Mouse (Mus musculus) limb, embryonic 13.5 days (tissue): Measurements from ENCODE around the gene Neu1. TPM values are rescaled to one million over a fixed set of nuclear protein-coding genes. Genes with fewer than 3 reads are reported as not detected.
A peak's percentile ranks its signal among the peaks of the same experiment; 100 is the strongest.
"Not testable (repeated sequence)": the region's sequence is repeated elsewhere in the genome, so short reads cannot be mapped to it uniquely, and the experiment has no call there.

Source experiments
- ATAC-seq: fragments of 200-750 bp; cut with Nextera tagmentation; 2 replicates; pipeline ENCODE4 v1.8.0; 2017; ENCODE audit warnings: low read depth, moderate number of reproducible peaks, moderate TSS enrichment; ENCODE audit not compliant: low FRiP score
- H3K27ac ChIP-seq: fragments of 300-500 bp; sonication (generic); 2 replicates; pipeline ENCODE4 v1.5.1; 2015; ENCODE audit warnings: inconsistent platforms, mild to moderate bottlenecking, moderate library complexity
- H3K27me3 ChIP-seq: fragments of 300-500 bp; sonication (generic); 2 replicates; pipeline ENCODE4 v1.6.1; 2015; ENCODE audit warnings: mild to moderate bottlenecking, inconsistent platforms
- H3K36me3 ChIP-seq: fragments of 300-500 bp; sonication (generic); 2 replicates; pipeline ENCODE4 v1.6.1; 2015; ENCODE audit warnings: inconsistent platforms, mild to moderate bottlenecking, moderate library complexity
- H3K4me1 ChIP-seq: fragments of 300-500 bp; sonication (generic); 2 replicates; pipeline ENCODE4 v1.6.1; 2015; ENCODE audit warnings: inconsistent platforms
- H3K4me2 ChIP-seq: fragments of 300-500 bp; sonication (generic); replicated peaks from 2 replicates; pipeline ENCODE4 v1.6.1; 2015; ENCODE audit warnings: inconsistent platforms, mild to moderate bottlenecking, moderate library complexity
- H3K4me3 ChIP-seq: fragments of 300-500 bp; sonication (generic); 2 replicates; pipeline ENCODE4 v1.5.1; 2015; ENCODE audit warnings: moderate library complexity, mild to moderate bottlenecking, inconsistent platforms
- H3K9ac ChIP-seq: fragments of 300-500 bp; sonication (generic); 2 replicates; pipeline ENCODE4 v1.6.1; 2015; ENCODE audit warnings: mild to moderate bottlenecking, inconsistent platforms
- H3K9me3 ChIP-seq: fragments of 300-500 bp; sonication (generic); 2 replicates; pipeline ENCODE4 v1.6.1; 2016; ENCODE audit warnings: inconsistent platforms
- WGBS: fragments of 180-500 bp; shearing (Covaris S2); methylation state at CpG from one replicate; pipeline ENCODE4 v1.1.7; 2015; 5-methylcytosine and 5-hydroxymethylcytosine counted together
- polyA plus RNA-seq: library from polyadenylated mRNA; unstranded; fragments of >200 nt; fragmentation: Nextera tagmentation; extraction: Ambion mirVana; gene quantifications from 2 replicates; pipeline ENCODE4 v1.2.1, GENCODE M21; 2015

Gene Neu1
- polyA plus RNA-seq, 1 experiment from 2014 or later: 20.0 TPM

GRCm38 (mm10) chr17:34952378-34953040 lies 21.5 kb downstream of the Neu1 start:
- no peaks in the 10 kb centered on the region for H3K9me3 ChIP-seq
- H3K4me2 ChIP-seq: peak overlapping the region; percentile 97
- peak overlapping the region; percentile 97 for H3K4me3 ChIP-seq
- under 1% methylated on average over 23 of the region's 23 CpGs for WGBS
- peak overlapping the region; percentile 94 for H3K27ac ChIP-seq
- peak; percentile 84 for ATAC-seq
- H3K4me1 ChIP-seq: peaks cover 13% of the 10 kb centered on the region
- peaks cover 24% of the 10 kb centered on the region for H3K27me3 ChIP-seq
- H3K36me3 ChIP-seq: peaks cover 19% of the 10 kb centered on the region
- peak overlapping the region; percentile 100 for H3K9ac ChIP-seq

GRCm38 (mm10) chr17:34953258-34953657 lies 22.2 kb downstream of the Neu1 start:
- Histone ChIP-seq H3K27me3 (peaks cover 24% of the 10 kb centered on the region), H3K9ac (no peak overlapping the region), H3K4me2 (no peak overlapping the region), H3K9me3 (no peaks in the 10 kb centered on the region), H3K36me3 (peaks cover 19% of the 10 kb centered on the region), H3K27ac (no peak overlapping the region), H3K4me3 (peak overlapping the region; percentile 97; the same call in 1 of the 2 replicates), H3K4me1 (peaks cover 13% of the 10 kb centered on the region)
- 89% methylated on average over 3 of the region's 3 CpGs for WGBS
- ATAC-seq: no peak

DNA sequence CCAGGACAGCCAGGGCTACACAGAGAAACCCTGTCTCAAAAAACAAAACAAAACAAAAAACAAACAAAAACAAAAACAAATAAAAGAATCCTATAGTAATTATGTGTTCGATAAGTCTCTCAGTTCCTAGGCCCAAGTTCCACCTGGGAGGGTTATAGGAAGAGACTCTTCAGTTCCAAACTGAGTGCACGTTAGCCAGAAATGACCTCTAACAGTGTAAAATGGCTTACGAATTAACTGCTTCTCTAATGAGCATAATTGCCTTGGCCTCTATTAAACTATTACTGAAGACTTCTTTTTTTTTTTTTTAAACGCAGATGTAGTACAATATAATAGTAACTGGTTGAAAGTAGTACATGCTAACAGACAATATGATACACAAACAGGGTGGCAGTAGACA lies 22.9 kb downstream of the Neu1 start:
- peaks cover 13% of the 10 kb centered on the region for H3K4me1 ChIP-seq
- peaks cover 19% of the 10 kb centered on the region for H3K36me3 ChIP-seq
- no peak overlapping the region for H3K9ac ChIP-seq
- no peaks in the 10 kb centered on the region for H3K9me3 ChIP-seq
- 91% methylated on average over 4 of the region's 4 CpGs for WGBS
- H3K27ac ChIP-seq: no peak overlapping the region
- no peak overlapping the region for H3K4me2 ChIP-seq
- H3K4me3 ChIP-seq: no peak overlapping the region
- peaks cover 24% of the 10 kb centered on the region for H3K27me3 ChIP-seq
- ATAC-seq: no peak

DNA sequence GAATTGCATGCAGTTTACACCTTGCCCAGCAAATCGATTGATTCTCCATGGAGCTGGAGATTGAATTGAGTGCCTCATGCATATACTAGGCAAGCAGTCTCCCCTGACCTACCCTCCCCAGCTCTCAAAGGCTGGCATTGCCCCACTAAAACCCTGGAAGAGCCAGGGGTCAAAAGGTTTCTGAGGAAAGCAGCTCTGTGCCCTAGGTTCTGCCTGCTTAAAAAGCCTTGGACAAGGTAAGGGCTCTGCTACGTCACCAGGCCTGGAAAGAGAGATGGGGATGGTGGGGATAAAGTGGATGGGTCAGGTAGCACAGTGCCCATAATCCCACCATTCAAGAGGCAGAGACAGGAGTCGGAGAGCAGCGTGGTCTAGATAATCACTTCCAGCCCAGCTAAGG lies 23.8 kb downstream of the Neu1 start:
- peaks cover 12% of the 10 kb centered on the region for H3K36me3 ChIP-seq
- no peak overlapping the region for H3K4me2 ChIP-seq
- H3K9me3 ChIP-seq: no peaks in the 10 kb centered on the region
- no peak overlapping the region for H3K4me3 ChIP-seq
- peaks cover 24% of the 10 kb centered on the region for H3K27me3 ChIP-seq
- 66% methylated on average over 4 of the region's 4 CpGs for WGBS
- H3K27ac ChIP-seq: no peak overlapping the region
- H3K4me1 ChIP-seq: peaks cover 14% of the 10 kb centered on the region
- no peak for ATAC-seq
- peak overlapping the region; percentile 25; the same call in 1 of the 2 replicates for H3K9ac ChIP-seq

DNA sequence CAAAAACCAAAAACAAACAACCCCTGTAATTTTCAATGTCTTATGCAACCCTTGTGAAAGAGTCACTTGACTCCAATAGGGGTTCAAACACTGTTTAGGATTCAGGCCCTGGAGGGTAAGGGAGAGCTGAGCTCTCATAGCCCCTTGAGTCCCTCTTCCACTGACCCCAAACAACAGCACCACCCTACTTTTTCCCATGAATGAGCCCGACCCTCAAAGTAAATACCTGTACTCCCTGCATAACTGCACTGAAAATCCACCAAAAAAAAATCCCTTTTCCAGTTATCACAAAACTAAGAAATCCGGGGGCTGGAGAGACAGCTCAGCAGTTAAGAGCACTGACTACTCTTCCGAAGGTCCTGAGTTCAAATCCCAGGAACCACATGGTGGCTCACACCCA lies 24.8 kb downstream of the Neu1 start:
- no peak overlapping the region for H3K27ac ChIP-seq
- H3K27me3 ChIP-seq: peaks cover 24% of the 10 kb centered on the region
- H3K9ac ChIP-seq: no peak overlapping the region
- H3K4me2 ChIP-seq: no peak overlapping the region
- ATAC-seq: no peak
- H3K9me3 ChIP-seq: no peaks in the 10 kb centered on the region
- WGBS: 80% methylated on average over 3 of the region's 3 CpGs
- H3K4me3 ChIP-seq: no peak overlapping the region
- H3K4me1 ChIP-seq: peaks cover 12% of the 10 kb centered on the region
- H3K36me3 ChIP-seq: peaks cover 2% of the 10 kb centered on the region

- WGBS: 40% methylated on average over 1 of the region's 1 CpGs
- Histone ChIP-seq H3K36me3 (no peaks in the 10 kb centered on the region), H3K4me2 (no peak overlapping the region), H3K9ac (no peak overlapping the region), H3K4me3 (no peak overlapping the region), H3K27me3 (peaks cover 24% of the 10 kb centered on the region), H3K4me1 (peaks cover 8% of the 10 kb centered on the region), H3K27ac (no peak overlapping the region), H3K9me3 (no peaks in the 10 kb centered on the region)
- no peak for ATAC-seq
Measured at GRCm38 (mm10) chr17:34956340-34956739, 25.3 kb downstream of the Neu1 start.

DNA sequence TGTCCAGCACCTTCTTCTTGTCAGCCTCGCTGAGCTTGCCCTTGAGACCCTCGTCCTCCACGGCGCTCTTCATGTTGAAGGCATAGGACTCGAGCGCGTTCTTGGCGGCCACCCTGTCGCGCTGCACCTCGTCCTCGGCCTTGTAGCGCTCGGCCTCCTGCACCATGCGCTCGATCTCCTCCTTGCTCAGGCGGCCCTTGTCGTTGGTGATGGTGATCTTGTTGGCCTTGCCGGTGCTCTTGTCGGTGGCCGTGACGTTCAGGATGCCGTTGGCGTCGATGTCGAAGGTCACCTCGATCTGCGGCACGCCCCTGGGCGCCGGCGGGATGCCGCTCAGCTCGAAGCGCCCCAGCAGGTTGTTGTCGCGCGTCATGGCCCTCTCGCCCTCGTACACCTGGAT lies 26.2 kb downstream of the Neu1 start:
- 20% methylated on average over 35 of the region's 40 CpGs for WGBS
- H3K9me3 ChIP-seq, H3K27ac ChIP-seq, H3K36me3 ChIP-seq, H3K4me3 ChIP-seq, H3K4me1 ChIP-seq, ATAC-seq, H3K4me2 ChIP-seq, H3K9ac ChIP-seq: not testable (repeated sequence)
- H3K27me3 ChIP-seq: peaks cover 26% of the 10 kb centered on the region

GRCm38 (mm10) chr17:34957966-34958365 lies 26.9 kb downstream of the Neu1 start:
- not testable (repeated sequence) for H3K9ac ChIP-seq, H3K9me3 ChIP-seq, H3K27ac ChIP-seq, H3K36me3 ChIP-seq, H3K4me3 ChIP-seq, H3K4me1 ChIP-seq, H3K4me2 ChIP-seq, ATAC-seq
- WGBS: 34% methylated on average over 26 of the region's 40 CpGs
- peaks cover 28% of the 10 kb centered on the region for H3K27me3 ChIP-seq

GRCm38 (mm10) chr17:34958734-34959129 lies 27.7 kb downstream of the Neu1 start:
- not testable (repeated sequence) for H3K4me1 ChIP-seq, H3K27ac ChIP-seq, H3K9me3 ChIP-seq, H3K9ac ChIP-seq, H3K36me3 ChIP-seq
- peak; percentile 25 for ATAC-seq
- WGBS: 1% methylated on average over 24 of the region's 47 CpGs
- H3K27me3 ChIP-seq: peaks cover 36% of the 10 kb centered on the region
- H3K4me3 ChIP-seq: peak overlapping the region; percentile 53
- peak overlapping the region; percentile 68 for H3K4me2 ChIP-seq

DNA sequence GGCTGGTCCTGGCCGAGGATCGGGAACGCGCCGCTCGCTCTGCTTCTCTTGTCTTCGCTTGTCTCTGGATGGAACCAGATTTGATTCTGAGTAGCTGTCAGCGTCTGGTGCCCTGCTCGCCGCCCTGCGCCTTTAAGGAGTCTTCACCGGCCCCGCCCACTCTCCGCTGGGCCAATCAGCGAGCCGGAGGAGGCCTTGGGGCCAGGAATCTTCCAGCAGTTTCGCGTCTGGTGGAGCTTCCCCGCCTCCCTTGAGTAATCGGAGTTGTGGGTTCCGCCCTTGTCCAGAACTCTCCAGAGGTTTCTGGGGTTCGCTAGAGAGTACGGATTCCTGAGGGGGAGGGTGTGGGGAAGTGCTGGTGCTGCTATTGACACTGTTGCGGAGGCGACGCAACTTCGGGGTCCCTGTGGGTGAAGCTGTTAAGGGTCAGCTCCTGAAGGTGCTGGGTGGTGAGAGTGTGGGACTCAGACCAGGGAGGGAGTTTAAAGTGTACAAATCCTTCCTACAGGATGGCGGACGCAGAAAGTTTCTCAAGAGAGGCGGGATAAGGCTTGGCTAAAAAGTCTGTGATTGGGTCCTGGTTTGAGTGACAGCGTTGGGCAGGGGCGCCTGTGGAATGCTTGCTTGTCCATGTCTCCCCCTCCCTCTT lies 28.2 kb downstream of the Neu1 start, which contains the start of gene Hspa1b:
Hspa1b (minus strand) TSS at position 109 of the 649 bp plus-strand sequence.
- WGBS: under 1% methylated on average over 28 of the region's 32 CpGs
- not testable (repeated sequence) for H3K4me1 ChIP-seq, H3K9me3 ChIP-seq, H3K36me3 ChIP-seq
- H3K27ac ChIP-seq: peak within 1 kb of the TSS; percentile 87
- H3K4me2 ChIP-seq: peak within 1 kb of the TSS; percentile 68
- peak within 1 kb of the TSS; percentile 70 for H3K9ac ChIP-seq
- H3K4me3 ChIP-seq: peak within 1 kb of the TSS; percentile 53
- H3K27me3 ChIP-seq: peaks cover 36% of the 10 kb centered on the region
- peak; percentile 93 for ATAC-seq

DNA sequence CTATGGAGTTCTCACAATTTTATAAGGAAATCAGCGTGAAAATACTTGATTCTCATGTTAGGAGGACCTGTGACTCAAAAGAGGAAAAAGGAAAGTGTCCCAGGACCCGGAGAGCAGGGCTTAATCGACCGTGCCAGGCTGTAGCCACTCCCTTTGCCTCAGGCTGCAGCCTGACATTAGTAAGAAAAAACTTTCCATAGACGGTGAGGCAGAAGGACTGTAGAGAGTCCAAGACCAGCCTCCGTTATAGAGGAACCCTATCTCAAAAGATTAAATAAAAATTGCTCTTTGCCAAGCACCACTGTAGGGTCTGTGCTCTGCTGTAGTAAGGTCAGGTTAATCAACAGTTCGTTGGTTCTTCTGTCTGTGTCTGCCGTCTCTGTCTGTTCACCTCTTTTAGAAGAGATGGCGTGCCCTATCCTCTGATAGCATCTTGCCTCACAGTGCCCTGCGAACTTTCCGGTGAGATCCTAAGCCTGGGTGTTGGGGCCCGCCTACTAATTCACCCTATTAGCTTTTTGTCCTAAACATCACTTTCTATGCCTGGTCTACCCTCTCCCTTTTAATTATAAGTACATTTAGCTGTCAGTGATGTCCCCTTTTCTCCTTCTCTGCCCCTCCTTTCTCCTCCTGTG lies 28.9 kb downstream of the Neu1 start:
- H3K27me3 ChIP-seq: peaks cover 37% of the 10 kb centered on the region
- 11% methylated on average over 12 of the region's 12 CpGs for WGBS
- H3K4me2 ChIP-seq: peak overlapping the region; percentile 68
- no peak for ATAC-seq
- H3K9ac ChIP-seq: peak overlapping the region; percentile 70
- peaks cover 8% of the 10 kb centered on the region for H3K4me1 ChIP-seq
- peak overlapping the region; percentile 53 for H3K4me3 ChIP-seq
- H3K9me3 ChIP-seq: no peaks in the 10 kb centered on the region
- H3K27ac ChIP-seq: peak overlapping the region; percentile 87
- no peaks in the 10 kb centered on the region for H3K36me3 ChIP-seq

DNA sequence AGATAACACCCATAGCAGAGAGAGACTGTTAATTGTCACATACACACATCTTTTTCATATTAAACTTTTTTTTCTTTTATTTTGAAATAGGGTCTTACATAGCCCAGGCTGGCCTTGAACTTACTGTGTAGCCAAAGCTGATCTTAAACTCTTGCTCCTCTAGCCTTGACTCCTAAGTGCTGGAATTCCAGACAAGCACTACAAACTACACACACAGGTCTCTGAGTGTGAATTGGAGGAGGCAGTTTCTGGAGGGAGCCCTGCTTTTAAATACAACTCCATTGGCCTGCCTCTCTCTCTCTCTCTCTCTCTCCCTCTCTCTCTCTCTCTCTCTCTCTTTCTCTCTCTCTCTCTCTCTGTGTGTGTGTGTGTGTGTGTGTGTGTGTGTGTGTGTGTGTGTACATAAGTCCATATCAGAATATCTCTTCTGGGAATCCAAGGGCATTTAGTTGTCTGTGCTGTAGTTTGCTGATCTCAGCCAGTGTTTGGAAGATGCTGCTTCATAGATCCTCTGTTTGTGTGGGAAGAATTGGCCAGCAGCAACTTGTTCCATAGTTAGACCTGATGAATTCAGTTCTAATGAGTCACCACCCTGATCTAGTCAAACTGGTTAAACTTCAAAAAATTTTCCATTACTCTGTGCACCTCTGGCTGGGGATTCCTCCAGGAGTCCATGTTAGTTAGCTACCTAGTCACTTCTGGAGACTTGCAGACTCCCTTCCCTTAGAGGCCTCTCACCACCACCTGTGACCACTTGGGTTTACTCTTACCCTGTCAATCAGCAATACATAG lies 29.8 kb downstream of the Neu1 start:
- Histone ChIP-seq H3K27ac (no peak overlapping the region), H3K27me3 (peaks cover 28% of the 10 kb centered on the region), H3K36me3 (no peaks in the 10 kb centered on the region)

More for the DNA sequence above, 29.8 kb downstream of the Neu1 start:
- Histone ChIP-seq H3K4me2 (no peak overlapping the region), H3K9me3 (no peaks in the 10 kb centered on the region), H3K4me3 (no peak overlapping the region), H3K4me1 (peaks cover 8% of the 10 kb centered on the region), H3K9ac (no peak overlapping the region)
- no peak for ATAC-seq
